In genomic region chr6:33886941-33887340, GRCm38 (mm10) we compare ENCODE assay signal across 20 mouse cellular contexts.
DNase-seq lines count a peak whose midpoint lies in the region; ATAC-seq and TF ChIP-seq lines count a peak whose summit lies in the region.
"Had no signal": no experiment of that assay in that cellular context is flagged by ENCODE, and none has a peak within 500 bp of the region (broad histone marks: within the 10 kb centered on the region; RNA-seq: fewer than 3 reads in every experiment).

No protein-coding gene starts in this region.

- no peak overlapping the region; the same call in 1 of the 2 replicates for H3K27ac ChIP-seq in left cerebral cortex, adult 2 months
- H3K27ac ChIP-seq: forebrain, embryonic 10.5 days; forebrain, embryonic 13.5 days; gastrocnemius, adult 2 months; hindbrain, embryonic 12.5 days; hindbrain, embryonic 15.5 days had no signal

- intact Hi-C loops in left cerebral cortex, adult 2 months (cut with DNase I) = no loop called here

- DNase-seq in frontal cortex, postnatal 10 days (ENCODE audit: low spot score in 2 of 2) = no peak
- DNase-seq in left cerebral cortex, adult 9 months (ENCODE audit: low spot score in 2 of 2) = peak; percentile 15 to 16
- DNase-seq in left cerebral cortex, adult 2 months (ENCODE audit: extremely low spot score in 1 of 2, low spot score in 2 of 2) = no peak
- DNase-seq in right cerebral cortex, postnatal 25 days = peak; percentile 32
- no peak for DNase-seq in right cerebral cortex, postnatal 14 days
- DNase-seq: adrenal gland, adult 8-10 months; adrenal gland, postnatal 25 days; cerebellum, adult 18-20 months; cerebellum, adult 9-10 months; cerebellum, postnatal 14 days; gastrocnemius, adult 2 months; gastrocnemius, postnatal 14 days; heart, adult 11 months had no signal

- TF ChIP-seq CTCF in left cerebral cortex, adult 2 months (IDR thresholded peaks at IDR 0.05) = no peak

- ATAC-seq in frontal cortex, adult (ENCODE audit: low TSS enrichment) = peak; percentile 86
- ATAC-seq: activated CD4-positive, CD25-positive, alpha-beta regulatory T cell, adult 4 months; forebrain, embryonic 13.5 days; forebrain, embryonic 16.5 days had no signal

- no peak overlapping the region for H3K4me3 ChIP-seq in left cerebral cortex, adult 2 months
- H3K4me3 ChIP-seq: forebrain, embryonic 10.5 days; forebrain, embryonic 13.5 days; gastrocnemius, adult 2 months; hindbrain, embryonic 12.5 days; hindbrain, embryonic 15.5 days had no signal

Comparison
In these comparisons a context has a peak if more than half of its experiments do, and no peak if none do; other contexts are left out.
1. DNase-seq: peak in left cerebral cortex, adult 9 months (2 of 2) and right cerebral cortex, postnatal 25 days (single experiment); none in frontal cortex, postnatal 10 days (0 of 2), left cerebral cortex, adult 2 months (0 of 2) and right cerebral cortex, postnatal 14 days (single experiment).